Mouse (Mus musculus): ENCODE measurements around the gene Zfp385c. TPM values are rescaled to one million over a fixed set of nuclear protein-coding genes. Genes with fewer than 3 reads are reported as not detected.
"Not testable (repeated sequence)": the region's sequence is repeated elsewhere in the genome, so short reads cannot be mapped to it uniquely, and the experiment has no call there.

Zfp385c gene
- polyA plus RNA-seq, 1 experiment from 2014 or later = 0.34 TPM

GRCm38 (mm10) chr11:100582836-100583235 lies 109.4 kb downstream of the Zfp385c start:
- WGBS = 97% methylated on average over 2 of the region's 2 CpGs
- no peaks in the 10 kb centered on the region for H3K4me1 ChIP-seq
- no peak for ATAC-seq (ENCODE audit: low FRiP score, low read depth)
- peaks cover 92% of the 10 kb centered on the region for H3K36me3 ChIP-seq
- no peak overlapping the region for H3K4me2 ChIP-seq (replicated peaks)
- no peaks in the 10 kb centered on the region for H3K27me3 ChIP-seq
- no peaks in the 10 kb centered on the region for H3K9me3 ChIP-seq
- H3K27ac ChIP-seq (replicated peaks) = no peak overlapping the region
- H3K9ac ChIP-seq (replicated peaks) = no peak overlapping the region
- no peak overlapping the region for H3K4me3 ChIP-seq

GRCm38 (mm10) chr11:100582413-100582812 lies 109.8 kb downstream of the Zfp385c start:
- not testable (repeated sequence) for H3K27ac ChIP-seq (replicated peaks); H3K9me3 ChIP-seq; H3K4me2 ChIP-seq (replicated peaks); ATAC-seq (ENCODE audit: low FRiP score, low read depth); H3K27me3 ChIP-seq; H3K9ac ChIP-seq (replicated peaks); H3K4me1 ChIP-seq; H3K4me3 ChIP-seq
- WGBS = 95% methylated on average over 1 of the region's 1 CpGs
- H3K36me3 ChIP-seq = peaks cover 88% of the 10 kb centered on the region

GRCm38 (mm10) chr11:100581756-100582155 lies 110.5 kb downstream of the Zfp385c start:
- no peaks in the 10 kb centered on the region; the same call in 1 of the 2 replicates for H3K4me1 ChIP-seq
- H3K9ac ChIP-seq (replicated peaks) = no peak overlapping the region
- 86% methylated on average over 4 of the region's 4 CpGs for WGBS
- ATAC-seq (ENCODE audit: low FRiP score, low read depth) = no peak
- no peak overlapping the region for H3K4me3 ChIP-seq
- H3K4me2 ChIP-seq (replicated peaks) = no peak overlapping the region
- H3K27me3 ChIP-seq = no peaks in the 10 kb centered on the region
- no peak overlapping the region for H3K27ac ChIP-seq (replicated peaks)
- H3K36me3 ChIP-seq = peaks cover 81% of the 10 kb centered on the region
- H3K9me3 ChIP-seq = no peaks in the 10 kb centered on the region

GRCm38 (mm10) chr11:100580275-100580674 lies 112.0 kb downstream of the Zfp385c start:
- Histone ChIP-seq H3K4me3 (no peak overlapping the region), H3K4me1 (peaks cover 7% of the 10 kb centered on the region), H3K9me3 (no peaks in the 10 kb centered on the region), H3K4me2 (replicated peaks) (no peak overlapping the region), H3K9ac (replicated peaks) (no peak overlapping the region), H3K27me3 (peaks cover 5% of the 10 kb centered on the region; the same call in 1 of the 2 replicates), H3K27ac (replicated peaks) (no peak overlapping the region), H3K36me3 (peaks cover 66% of the 10 kb centered on the region)
- WGBS = 91% methylated on average over 13 of the region's 13 CpGs
- ATAC-seq (ENCODE audit: low FRiP score, low read depth) = no peak

GRCm38 (mm10) chr11:100579116-100579799 lies 113.0 kb downstream of the Zfp385c start:
- 0 out of 2 replicates have a peak overlapping the region, but pooled peaks have one; percentile 10 for H3K27ac ChIP-seq (replicated peaks)
- no peak for ATAC-seq (ENCODE audit: low FRiP score, low read depth)
- H3K4me3 ChIP-seq = no peak overlapping the region
- peaks cover 13% of the 10 kb centered on the region for H3K4me1 ChIP-seq
- H3K36me3 ChIP-seq = peaks cover 56% of the 10 kb centered on the region
- no peak overlapping the region for H3K9ac ChIP-seq (replicated peaks)
- H3K27me3 ChIP-seq = peaks cover 7% of the 10 kb centered on the region; the same call in 1 of the 2 replicates
- WGBS = 98% methylated on average over 9 of the region's 9 CpGs
- H3K9me3 ChIP-seq = no peaks in the 10 kb centered on the region
- H3K4me2 ChIP-seq (replicated peaks) = no peak overlapping the region

- peaks cover 7% of the 10 kb centered on the region; the same call in 1 of the 2 replicates for H3K27me3 ChIP-seq
- 86% methylated on average over 8 of the region's 8 CpGs for WGBS
- peaks cover 44% of the 10 kb centered on the region for H3K36me3 ChIP-seq
- no peak overlapping the region for H3K4me3 ChIP-seq
- H3K9ac ChIP-seq (replicated peaks) = no peak overlapping the region
- H3K9me3 ChIP-seq = no peaks in the 10 kb centered on the region
- peaks cover 13% of the 10 kb centered on the region for H3K4me1 ChIP-seq
- peak overlapping the region; percentile 2; the same call in 1 of the 2 replicates for H3K27ac ChIP-seq (replicated peaks)
- no peak for ATAC-seq (ENCODE audit: low FRiP score, low read depth)
- no peak overlapping the region for H3K4me2 ChIP-seq (replicated peaks)
These were observed 114.2 kb downstream of the Zfp385c start for GRCm38 (mm10) chr11:100577852-100578599.

Other genes starting within 250 kb of the Zfp385c start
- gene Klhl11, start 219.7 kb downstream of the Zfp385c start, polyA plus RNA-seq (2016; fragmentation: Nextera tagmentation; extraction: Ambion mirVana) = 13.7 and 15.3 TPM in 2 replicates
- 366 and 368 TPM in 2 replicates for gene Acly, start 164.5 kb downstream of the Zfp385c start, polyA plus RNA-seq (2016; fragmentation: Nextera tagmentation; extraction: Ambion mirVana)
- gene Ttc25, start 146.8 kb downstream of the Zfp385c start, polyA plus RNA-seq (2016; fragmentation: Nextera tagmentation; extraction: Ambion mirVana) = 2.4 and 2.6 TPM in 2 replicates
- gene Cnp, start 117.6 kb downstream of the Zfp385c start, polyA plus RNA-seq (2016; fragmentation: Nextera tagmentation; extraction: Ambion mirVana) = 19.7 and 20.4 TPM in 2 replicates
- 101 and 103 TPM in 2 replicates for gene Nkiras2, start 73.2 kb downstream of the Zfp385c start, polyA plus RNA-seq (2016; fragmentation: Nextera tagmentation; extraction: Ambion mirVana)
- gene Dnajc7, start 72.3 kb downstream of the Zfp385c start, polyA plus RNA-seq (2016; fragmentation: Nextera tagmentation; extraction: Ambion mirVana) = 310 and 329 TPM in 2 replicates
- 1.9 and 2.3 TPM in 2 replicates for gene Dhx58, start 11.8 kb upstream of the Zfp385c start, polyA plus RNA-seq (2016; fragmentation: Nextera tagmentation; extraction: Ambion mirVana)
- 59.8 and 65.7 TPM in 2 replicates for gene Kat2a, start 20.0 kb upstream of the Zfp385c start, polyA plus RNA-seq (2016; fragmentation: Nextera tagmentation; extraction: Ambion mirVana)
- gene Hspb9, start 21.4 kb upstream of the Zfp385c start, polyA plus RNA-seq (2016; fragmentation: Nextera tagmentation; extraction: Ambion mirVana) = 0.26 TPM in 1 of 2 replicates, not detected in the other
- 17.1 and 23.4 TPM in 2 replicates for gene Rab5c, start 45.8 kb upstream of the Zfp385c start, polyA plus RNA-seq (2016; fragmentation: Nextera tagmentation; extraction: Ambion mirVana)
- 6.1 and 6.9 TPM in 2 replicates for gene Kcnh4, start 67.5 kb upstream of the Zfp385c start, polyA plus RNA-seq (2016; fragmentation: Nextera tagmentation; extraction: Ambion mirVana)
- gene Hcrt, start 70.5 kb upstream of the Zfp385c start, polyA plus RNA-seq (2016; fragmentation: Nextera tagmentation; extraction: Ambion mirVana) = not detected in 2 replicates
- gene Ghdc, start 78.5 kb upstream of the Zfp385c start, polyA plus RNA-seq (2016; fragmentation: Nextera tagmentation; extraction: Ambion mirVana) = 3.7 and 5.1 TPM in 2 replicates
- gene Stat5b, start 158.3 kb upstream of the Zfp385c start, polyA plus RNA-seq (2016; fragmentation: Nextera tagmentation; extraction: Ambion mirVana) = 18.8 and 19.4 TPM in 2 replicates
- 1.5 and 1.8 TPM in 2 replicates for gene Stat5a, start 166.9 kb upstream of the Zfp385c start, polyA plus RNA-seq (2016; fragmentation: Nextera tagmentation; extraction: Ambion mirVana)
- 31.7 and 35.0 TPM in 2 replicates for gene Stat3, start 247.1 kb upstream of the Zfp385c start, polyA plus RNA-seq (2016; fragmentation: Nextera tagmentation; extraction: Ambion mirVana)